Mouse (Mus musculus): ENCODE results near the gene Carmil3. TPM values are rescaled to one million over a fixed set of nuclear protein-coding genes. Genes with fewer than 3 reads are reported as not detected.

Gene Carmil3
- 11.7 TPM for polyA plus RNA-seq (2015; fragmentation: Illumina TruSeq; extraction: RNeasy Lipid Tissue Mini Kit (QIAGEN cat#74804); ENCODE audit: insufficient read depth, low read depth, low replicate concordance)

GRCm38 (mm10) chr14:55490361-55491201 lies at the start of gene Carmil3:
Gene Carmil3, plus strand, starts transcription at chr14:55490651.

GRCm38 (mm10) chr14:55478651-55479599 lies 11.5 kb upstream of the Carmil3 start, which contains the start of gene Dhrs4:
Gene Dhrs4, plus strand, starts transcription at chr14:55478758.

GRCm38 (mm10) chr14:55510125-55510731 lies 19.8 kb downstream of the Carmil3 start, which contains the start of gene Cpne6:
Gene Cpne6, plus strand, starts transcription at chr14:55510445.

DNA sequence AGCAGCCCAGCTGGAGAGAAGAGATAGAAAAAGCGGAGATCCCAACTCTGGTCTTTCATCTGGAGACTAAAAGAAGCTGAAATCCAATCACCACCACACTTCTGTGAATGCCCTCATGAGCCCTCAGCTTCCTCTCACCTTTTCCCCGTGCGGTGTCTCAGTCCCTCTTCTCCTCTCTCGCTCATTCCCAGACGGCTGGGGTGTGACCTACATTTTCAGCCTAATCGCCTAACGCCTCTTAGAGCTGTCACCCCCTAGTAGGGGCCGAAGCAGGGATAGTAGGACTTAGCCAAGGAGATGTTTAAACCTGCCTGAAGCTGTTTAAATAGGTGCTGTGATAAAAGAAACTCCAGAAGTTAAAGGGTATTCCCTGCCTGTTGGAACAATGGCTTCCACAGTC lies 34.3 kb downstream of the Carmil3 start, which contains the start of gene Nrl:
Gene Nrl (minus strand): TSS at position 197 of the 400 bp plus-strand sequence.

DNA sequence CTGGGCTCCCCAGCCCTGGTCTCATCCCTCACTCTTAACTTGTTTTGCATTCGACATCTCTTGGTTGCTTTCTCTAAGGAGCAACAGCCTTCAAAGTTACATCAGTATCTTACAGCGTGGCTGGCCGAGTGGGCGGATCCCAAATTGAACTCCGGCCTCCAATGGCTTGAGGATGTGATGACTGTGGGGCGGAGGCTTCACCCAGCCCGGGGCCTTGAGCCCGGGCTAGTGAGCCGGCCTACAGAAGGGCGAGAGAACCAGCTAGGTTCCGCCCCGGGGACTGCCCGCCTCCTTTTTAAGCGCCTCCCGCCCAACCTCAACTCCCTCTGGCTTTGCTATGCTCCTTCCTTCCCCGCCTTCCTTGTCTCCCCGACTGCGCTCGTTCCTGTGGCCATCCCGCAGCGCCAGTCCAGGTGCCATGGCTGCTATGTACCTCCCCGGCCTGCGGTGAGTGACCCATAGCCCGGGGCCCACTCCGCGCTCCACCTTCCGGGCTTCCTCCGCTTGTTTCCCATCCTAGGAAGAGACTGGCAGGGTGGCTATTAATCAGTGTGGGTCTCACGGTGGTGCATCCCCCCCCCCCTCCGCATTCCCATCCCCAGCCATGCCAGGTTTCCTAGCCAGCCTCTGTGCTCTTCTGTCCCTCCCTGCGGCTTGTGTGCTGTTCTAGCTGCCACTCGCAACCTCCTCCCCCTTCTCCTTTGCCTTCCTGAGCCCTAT lies 49.8 kb downstream of the Carmil3 start, which contains the start of gene Pck2:
Gene Pck2 (plus strand): TSS at position 200 of the 720 bp plus-strand sequence.

Other genes starting within 250 kb of the Carmil3 start
- gene Dhrs4, start 11.9 kb upstream of the Carmil3 start, polyA plus RNA-seq (2015; fragmentation: Illumina TruSeq; extraction: RNeasy Lipid Tissue Mini Kit (QIAGEN cat#74804); ENCODE audit: insufficient read depth, low read depth, low replicate concordance): 17.0 TPM
- gene Cpne6, start 19.8 kb downstream of the Carmil3 start, polyA plus RNA-seq (2015; fragmentation: Illumina TruSeq; extraction: RNeasy Lipid Tissue Mini Kit (QIAGEN cat#74804); ENCODE audit: insufficient read depth, low read depth, low replicate concordance): not detected
- not detected for gene Nrl, start 34.3 kb downstream of the Carmil3 start, polyA plus RNA-seq (2015; fragmentation: Illumina TruSeq; extraction: RNeasy Lipid Tissue Mini Kit (QIAGEN cat#74804); ENCODE audit: insufficient read depth, low read depth, low replicate concordance)
- 29.0 TPM for gene Pck2, start 49.6 kb downstream of the Carmil3 start, polyA plus RNA-seq (2015; fragmentation: Illumina TruSeq; extraction: RNeasy Lipid Tissue Mini Kit (QIAGEN cat#74804); ENCODE audit: insufficient read depth, low read depth, low replicate concordance)
- gene Dcaf11, start 69.4 kb downstream of the Carmil3 start, polyA plus RNA-seq (2015; fragmentation: Illumina TruSeq; extraction: RNeasy Lipid Tissue Mini Kit (QIAGEN cat#74804); ENCODE audit: insufficient read depth, low read depth, low replicate concordance): 38.9 TPM
- not detected for gene A730061H03Rik, start 69.8 kb downstream of the Carmil3 start, polyA plus RNA-seq (2015; fragmentation: Illumina TruSeq; extraction: RNeasy Lipid Tissue Mini Kit (QIAGEN cat#74804); ENCODE audit: insufficient read depth, low read depth, low replicate concordance)
- gene Fitm1, start 85.0 kb downstream of the Carmil3 start, polyA plus RNA-seq (2015; fragmentation: Illumina TruSeq; extraction: RNeasy Lipid Tissue Mini Kit (QIAGEN cat#74804); ENCODE audit: insufficient read depth, low read depth, low replicate concordance): not detected
- gene Psme1, start 87.5 kb downstream of the Carmil3 start, polyA plus RNA-seq (2015; fragmentation: Illumina TruSeq; extraction: RNeasy Lipid Tissue Mini Kit (QIAGEN cat#74804); ENCODE audit: insufficient read depth, low read depth, low replicate concordance): 38.5 TPM
- 11.7 TPM for gene Emc9, start 94.7 kb downstream of the Carmil3 start, polyA plus RNA-seq (2015; fragmentation: Illumina TruSeq; extraction: RNeasy Lipid Tissue Mini Kit (QIAGEN cat#74804); ENCODE audit: insufficient read depth, low read depth, low replicate concordance)
- gene Psme2, start 100.5 kb downstream of the Carmil3 start, polyA plus RNA-seq (2015; fragmentation: Illumina TruSeq; extraction: RNeasy Lipid Tissue Mini Kit (QIAGEN cat#74804); ENCODE audit: insufficient read depth, low read depth, low replicate concordance): 49.1 TPM
- gene Rnf31, start 101.1 kb downstream of the Carmil3 start, polyA plus RNA-seq (2015; fragmentation: Illumina TruSeq; extraction: RNeasy Lipid Tissue Mini Kit (QIAGEN cat#74804); ENCODE audit: insufficient read depth, low read depth, low replicate concordance): 14.7 TPM
- 11.2 TPM for gene Irf9, start 112.9 kb downstream of the Carmil3 start, polyA plus RNA-seq (2015; fragmentation: Illumina TruSeq; extraction: RNeasy Lipid Tissue Mini Kit (QIAGEN cat#74804); ENCODE audit: insufficient read depth, low read depth, low replicate concordance)
- gene Rec8, start 127.4 kb downstream of the Carmil3 start, polyA plus RNA-seq (2015; fragmentation: Illumina TruSeq; extraction: RNeasy Lipid Tissue Mini Kit (QIAGEN cat#74804); ENCODE audit: insufficient read depth, low read depth, low replicate concordance): 9.7 TPM
- 49.8 TPM for gene Ipo4, start 145.3 kb downstream of the Carmil3 start, polyA plus RNA-seq (2015; fragmentation: Illumina TruSeq; extraction: RNeasy Lipid Tissue Mini Kit (QIAGEN cat#74804); ENCODE audit: insufficient read depth, low read depth, low replicate concordance)
- 1.6 TPM for gene Gm49378, start 147.2 kb downstream of the Carmil3 start, polyA plus RNA-seq (2015; fragmentation: Illumina TruSeq; extraction: RNeasy Lipid Tissue Mini Kit (QIAGEN cat#74804); ENCODE audit: insufficient read depth, low read depth, low replicate concordance)
- gene Tm9sf1, start 153.2 kb downstream of the Carmil3 start, polyA plus RNA-seq (2015; fragmentation: Illumina TruSeq; extraction: RNeasy Lipid Tissue Mini Kit (QIAGEN cat#74804); ENCODE audit: insufficient read depth, low read depth, low replicate concordance): 17.3 TPM
- 0.59 TPM for gene Tssk4, start 159.5 kb downstream of the Carmil3 start, polyA plus RNA-seq (2015; fragmentation: Illumina TruSeq; extraction: RNeasy Lipid Tissue Mini Kit (QIAGEN cat#74804); ENCODE audit: insufficient read depth, low read depth, low replicate concordance)
- 8.9 TPM for gene Mdp1, start 169.9 kb downstream of the Carmil3 start, polyA plus RNA-seq (2015; fragmentation: Illumina TruSeq; extraction: RNeasy Lipid Tissue Mini Kit (QIAGEN cat#74804); ENCODE audit: insufficient read depth, low read depth, low replicate concordance)
- gene Gmpr2, start 181.3 kb downstream of the Carmil3 start, polyA plus RNA-seq (2015; fragmentation: Illumina TruSeq; extraction: RNeasy Lipid Tissue Mini Kit (QIAGEN cat#74804); ENCODE audit: insufficient read depth, low read depth, low replicate concordance): 5.6 TPM
- gene Nedd8, start 181.5 kb downstream of the Carmil3 start, polyA plus RNA-seq (2015; fragmentation: Illumina TruSeq; extraction: RNeasy Lipid Tissue Mini Kit (QIAGEN cat#74804); ENCODE audit: insufficient read depth, low read depth, low replicate concordance): 60.9 TPM
- gene Tinf2, start 191.2 kb downstream of the Carmil3 start, polyA plus RNA-seq (2015; fragmentation: Illumina TruSeq; extraction: RNeasy Lipid Tissue Mini Kit (QIAGEN cat#74804); ENCODE audit: insufficient read depth, low read depth, low replicate concordance): 5.5 TPM
- 0.30 TPM for gene Tgm1, start 223.3 kb downstream of the Carmil3 start, polyA plus RNA-seq (2015; fragmentation: Illumina TruSeq; extraction: RNeasy Lipid Tissue Mini Kit (QIAGEN cat#74804); ENCODE audit: insufficient read depth, low read depth, low replicate concordance)
- 9.4 TPM for gene Rabggta, start 231.6 kb downstream of the Carmil3 start, polyA plus RNA-seq (2015; fragmentation: Illumina TruSeq; extraction: RNeasy Lipid Tissue Mini Kit (QIAGEN cat#74804); ENCODE audit: insufficient read depth, low read depth, low replicate concordance)